Mouse (Mus musculus) right cerebral cortex, postnatal 25 days (tissue): ENCODE measurements around the gene Lingo2.

Experiments used
- DNase-seq: peaks from one replicate; pipeline ENCODE4 v3.0.0; 2022

Lingo2 gene

GRCm38 (mm10) chr4:36951150-36951954 is at the start of gene Lingo2:
Gene Lingo2 (minus strand): TSS chr4:36951747.
- peak; percentile 71 for DNase-seq

- DNase-seq, result no peak
Measured at GRCm38 (mm10) chr4:36973358-36973757, 21.8 kb upstream of the Lingo2 start.

DNA sequence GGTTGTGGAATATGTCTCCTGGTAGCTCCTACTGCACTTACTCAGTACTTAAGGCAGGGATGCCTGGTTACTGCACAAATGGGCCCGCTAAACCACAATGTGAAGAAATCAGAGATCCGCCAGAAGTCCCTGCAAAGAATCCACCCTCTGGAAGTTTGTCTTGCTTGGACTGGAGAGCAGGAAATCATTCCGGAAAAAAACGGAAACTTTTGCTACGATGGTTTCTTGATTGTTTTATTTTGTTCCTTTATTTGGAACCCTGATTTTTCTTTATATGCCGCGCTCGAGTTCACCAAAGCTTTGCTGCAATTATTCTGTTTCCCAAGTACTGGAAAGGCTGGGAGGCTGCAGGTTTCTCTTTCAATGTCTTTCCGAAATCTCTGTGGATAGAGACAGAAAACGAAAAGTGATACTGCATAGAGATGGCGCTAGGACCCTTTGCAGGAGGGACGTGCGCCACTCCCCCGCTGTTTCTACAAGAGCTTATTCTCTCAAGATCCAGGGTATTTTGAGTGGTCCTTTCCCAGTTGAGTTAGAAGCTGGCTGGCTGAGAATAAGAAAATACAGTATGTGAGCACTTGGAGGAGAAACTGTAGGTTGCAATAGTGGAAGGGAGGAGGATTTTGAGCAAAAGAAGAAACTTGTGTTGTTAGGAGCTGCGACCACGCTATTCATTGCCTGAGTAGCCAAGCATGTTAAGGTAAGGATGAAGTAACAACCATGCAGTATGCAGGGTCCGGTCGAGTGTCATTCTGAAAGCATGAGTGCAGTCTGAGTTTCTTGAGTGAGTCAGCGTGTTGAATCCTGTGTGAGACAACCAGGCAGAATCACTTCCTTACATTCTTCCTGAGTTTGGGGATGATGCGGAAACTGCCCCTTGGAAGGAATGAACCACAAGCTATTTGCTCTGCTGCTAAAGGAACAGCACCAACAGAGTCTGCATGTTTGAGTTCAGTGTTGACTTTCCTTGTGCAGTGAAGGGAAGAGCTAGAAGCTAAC is 1.2 kb upstream of the Lingo2 start:
- peak; percentile 29 for DNase-seq

DNA sequence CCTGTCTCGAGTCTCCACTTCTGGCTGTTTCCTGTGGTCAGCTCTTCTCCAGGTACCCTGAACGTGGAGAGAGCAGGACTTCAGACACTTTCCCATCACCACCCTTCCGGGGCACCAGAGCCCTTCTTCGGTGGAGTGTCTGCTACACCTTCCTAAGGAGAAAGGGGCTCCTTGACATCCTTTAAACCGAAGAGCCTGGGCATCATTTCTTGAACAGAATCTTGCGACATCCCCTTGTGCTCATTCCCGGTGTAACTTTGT is 338 bp upstream of the Lingo2 start:
- DNase-seq, result no peak

DNA sequence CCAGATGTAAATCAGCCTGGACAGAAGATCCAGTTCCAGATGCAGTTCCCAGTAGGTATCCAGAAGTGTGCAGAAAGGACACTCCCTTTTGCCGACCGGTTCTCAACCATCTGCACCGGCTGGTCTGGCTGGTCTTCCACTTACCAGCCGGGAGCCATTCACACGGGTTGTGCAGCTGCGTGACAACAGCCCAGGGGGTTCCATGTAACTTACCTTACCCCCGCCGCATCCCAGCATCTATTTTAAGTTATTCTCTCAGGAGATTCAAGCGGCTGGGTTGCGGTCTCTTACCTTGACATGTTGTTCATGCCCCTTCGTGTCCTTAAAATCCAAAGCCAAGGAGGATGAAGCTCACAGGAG is 777 bp downstream of the Lingo2 start:
- DNase-seq, result peak; percentile 43

DNA sequence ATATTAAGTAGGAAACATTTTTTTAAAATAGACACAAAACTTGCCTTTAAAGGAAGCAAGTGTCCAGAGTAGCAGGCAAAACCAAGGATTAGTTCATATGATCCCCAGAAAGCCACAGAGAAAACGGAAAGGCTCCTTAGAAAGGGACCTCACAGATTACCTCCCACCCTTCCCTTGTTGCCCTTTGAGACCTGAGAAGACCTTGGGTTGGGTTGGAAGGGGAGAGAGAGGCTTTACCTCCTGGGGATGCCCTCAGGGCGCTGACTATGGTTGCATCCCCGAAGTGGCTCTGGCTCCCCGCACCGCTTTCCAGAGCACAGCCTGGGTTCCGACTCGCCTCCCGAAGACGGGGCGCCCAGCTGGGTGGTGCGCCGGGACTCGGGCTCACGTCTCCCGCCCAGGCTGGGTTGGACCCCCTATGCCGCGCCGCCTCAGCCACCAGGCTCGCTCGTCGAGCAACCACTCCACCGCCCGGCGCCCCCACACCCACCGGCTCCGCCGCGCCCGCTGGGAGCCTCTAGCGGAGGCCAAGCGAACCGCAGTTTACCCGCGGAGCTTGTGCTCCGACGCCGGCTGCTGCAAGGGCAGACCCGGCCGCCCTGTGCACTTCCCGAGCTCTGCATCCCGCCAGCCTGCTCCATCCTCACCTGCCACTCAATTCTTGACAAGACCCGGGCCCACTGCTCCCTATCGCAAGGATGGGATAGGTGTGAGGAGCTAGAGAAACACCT is 1.4 kb downstream of the Lingo2 start:
- DNase-seq, result peak; percentile 86

GRCm38 (mm10) chr4:36890810-36891209 is 60.7 kb downstream of the Lingo2 start:
- DNase-seq, result no peak

DNA sequence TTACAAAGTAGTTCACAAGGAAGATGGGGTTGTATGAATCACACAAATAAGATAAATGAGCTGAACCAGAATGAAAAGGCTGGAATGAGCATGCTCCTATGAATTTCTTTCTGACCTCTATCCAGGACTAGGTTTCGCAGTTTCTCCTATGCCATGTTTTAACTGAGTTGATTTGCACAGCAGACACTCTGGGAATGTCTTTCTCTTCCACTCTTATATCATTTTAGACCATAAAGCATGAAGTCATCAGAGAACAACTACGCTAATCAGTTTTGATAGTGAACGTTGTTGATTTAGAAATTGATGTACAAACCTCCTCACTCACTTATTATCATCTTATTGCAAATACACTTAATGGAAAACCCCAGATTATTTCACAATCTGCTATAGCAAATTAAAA is 61.2 kb downstream of the Lingo2 start:
- no peak for DNase-seq

- DNase-seq, result no peak
Measured at GRCm38 (mm10) chr4:36874781-36875180, 76.8 kb downstream of the Lingo2 start.

GRCm38 (mm10) chr4:36824982-36825381 is 126.6 kb downstream of the Lingo2 start:
- DNase-seq, result no peak

DNA sequence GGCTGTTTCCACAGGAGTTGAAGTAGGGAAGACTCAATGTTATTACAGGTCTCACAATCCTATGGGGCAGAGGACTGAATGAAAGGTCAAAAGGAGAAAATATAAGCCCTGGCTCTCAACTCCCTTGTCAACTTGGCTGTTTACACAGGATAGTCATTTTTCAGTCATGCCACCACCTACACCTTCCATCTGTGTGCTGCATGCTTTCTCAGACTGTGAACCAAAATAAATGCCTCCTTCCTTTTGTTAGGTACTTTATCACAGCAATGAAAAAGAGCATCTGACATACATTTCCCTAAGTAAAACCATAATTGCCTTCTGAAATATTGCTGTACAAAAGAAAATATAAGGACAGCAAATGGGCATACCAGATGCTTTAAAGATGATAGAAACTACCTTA is 129.6 kb downstream of the Lingo2 start:
- peak; percentile 23 for DNase-seq

- no peak for DNase-seq
Measured at GRCm38 (mm10) chr4:36775088-36775487, 176.5 kb downstream of the Lingo2 start.

DNA sequence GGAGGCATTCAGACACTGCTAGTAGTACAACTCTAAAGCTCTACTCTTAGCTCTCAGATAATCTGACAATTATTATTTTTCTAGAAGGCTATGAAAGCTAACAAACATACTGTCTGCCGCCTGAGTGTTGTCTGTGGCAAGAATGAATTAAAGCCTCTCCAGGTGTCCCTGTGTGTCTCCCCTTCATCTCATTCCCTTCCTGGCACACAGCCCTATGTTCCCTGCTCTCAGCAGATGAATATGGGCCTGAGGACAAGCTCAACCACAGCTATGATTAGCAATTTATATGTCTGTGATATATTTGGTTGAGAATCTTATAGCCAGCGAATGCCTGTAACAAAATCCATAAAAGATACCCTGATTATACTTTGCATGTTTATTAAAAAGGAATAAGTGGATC is 220.9 kb downstream of the Lingo2 start:
- no peak for DNase-seq

DNA sequence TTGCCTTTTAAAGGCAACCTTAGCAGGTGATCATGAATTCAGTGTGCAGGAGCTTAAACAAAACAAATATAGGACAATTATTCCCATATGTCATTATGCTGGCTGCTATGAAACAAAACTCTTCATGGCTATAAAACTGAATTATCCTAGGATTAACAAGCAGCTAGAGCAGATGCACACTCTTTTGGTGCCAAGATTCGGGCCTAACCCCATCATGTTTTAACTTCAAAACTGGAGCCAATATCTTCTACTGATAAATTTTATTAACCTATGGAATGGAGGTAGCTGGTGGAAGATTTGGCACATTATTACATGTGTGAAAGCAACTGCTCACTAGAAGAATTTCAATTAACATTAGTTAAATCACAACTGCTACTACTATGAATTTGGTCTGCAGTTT is 235.1 kb downstream of the Lingo2 start:
- no peak for DNase-seq

DNA sequence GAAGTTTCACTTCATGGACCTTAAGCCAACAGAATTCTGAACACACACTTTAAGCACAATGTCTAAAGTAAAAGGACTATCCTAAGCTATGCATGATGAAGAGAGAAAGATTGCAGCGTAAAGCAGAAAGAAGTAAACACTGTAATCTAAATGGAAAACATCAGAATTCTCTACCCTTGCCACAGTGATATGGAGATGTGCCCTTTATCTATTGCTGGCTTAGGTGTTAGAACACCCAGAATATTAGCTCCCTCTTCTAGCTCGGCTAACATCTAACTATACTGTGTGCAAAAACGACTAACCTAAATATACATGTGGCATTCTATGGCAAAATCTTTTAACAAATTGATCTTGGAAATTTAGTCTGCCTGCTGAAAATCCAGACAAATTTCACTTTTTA is 252.7 kb downstream of the Lingo2 start:
- DNase-seq, result no peak

DNA sequence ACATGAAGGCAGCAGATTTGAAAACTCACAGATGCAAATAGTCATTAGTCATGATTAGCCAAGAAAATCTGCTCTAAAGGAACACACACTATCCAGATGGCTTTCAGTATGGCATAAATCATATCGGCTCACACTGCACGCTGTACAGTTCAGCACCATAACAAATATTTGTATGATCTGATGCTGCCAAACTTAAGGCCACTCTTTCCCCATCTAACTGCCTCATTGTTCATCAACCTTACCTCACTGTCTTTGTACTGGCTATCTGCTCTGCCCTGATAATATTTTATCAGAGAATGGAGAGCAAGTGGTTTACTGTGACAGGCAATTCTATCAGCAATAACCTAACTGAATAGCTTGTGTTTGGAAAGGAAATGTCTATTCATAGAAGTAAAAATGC is 254.7 kb downstream of the Lingo2 start:
- no peak for DNase-seq

DNA sequence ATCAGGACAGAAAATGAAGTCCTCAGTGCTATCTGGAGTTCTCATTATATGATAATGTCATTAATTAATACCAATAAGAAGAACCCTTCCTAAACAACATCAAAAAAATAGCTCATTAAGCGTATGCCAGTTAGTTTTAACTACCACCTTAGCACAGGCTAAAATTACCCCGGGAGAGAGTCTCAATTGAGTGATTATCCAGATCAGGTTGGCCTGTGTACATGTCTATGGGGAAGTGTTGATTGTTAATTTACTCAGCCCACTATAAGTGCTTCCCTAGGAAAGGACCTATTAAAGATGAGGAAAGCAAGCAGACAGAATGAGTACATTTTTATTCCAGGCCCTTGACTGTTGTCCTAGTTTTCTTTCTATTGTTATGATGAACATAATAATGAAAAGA is 291.6 kb downstream of the Lingo2 start:
- no peak for DNase-seq

DNA sequence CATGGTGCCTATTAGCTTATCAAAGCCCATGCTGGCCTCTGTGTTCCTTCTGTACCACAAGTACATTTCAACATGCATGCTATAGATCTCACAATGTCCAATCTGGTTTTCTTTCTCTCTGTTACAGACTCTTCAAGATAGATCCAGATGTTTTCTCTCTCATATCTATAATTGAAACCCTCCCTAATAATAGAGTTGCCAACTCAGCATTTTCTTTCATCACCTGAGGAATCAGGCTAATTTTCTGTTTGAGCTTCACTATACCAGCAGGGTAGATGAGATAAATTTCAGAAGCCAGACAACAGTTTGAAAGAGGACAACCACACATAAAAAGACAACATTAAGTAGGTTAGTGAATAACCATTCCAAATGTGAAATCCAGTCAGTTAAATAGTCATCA is 303.8 kb downstream of the Lingo2 start:
- no peak for DNase-seq

DNA sequence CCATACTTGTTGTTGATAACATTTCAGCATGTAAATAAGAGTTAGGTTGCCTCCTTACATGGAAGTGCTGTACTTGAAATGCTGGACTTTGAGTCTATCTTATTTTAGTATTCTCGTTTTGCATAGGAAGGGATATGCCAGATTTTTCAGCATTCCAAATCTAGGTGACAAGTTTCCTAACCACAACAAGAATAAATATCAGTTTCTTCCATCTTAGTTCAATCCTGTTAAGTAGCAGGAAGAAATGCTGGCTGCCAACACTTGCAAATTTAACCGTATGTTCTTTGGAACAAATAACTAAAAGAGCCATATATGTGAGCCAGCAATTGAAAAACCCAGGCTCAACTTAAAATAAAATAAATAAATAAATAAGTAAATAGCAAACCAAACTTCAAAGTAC is 315.9 kb downstream of the Lingo2 start:
- DNase-seq, result no peak

- no peak for DNase-seq
Measured at GRCm38 (mm10) chr4:36576801-36577200, 374.7 kb downstream of the Lingo2 start.

- no peak for DNase-seq
Measured at GRCm38 (mm10) chr4:36576256-36576655, 375.3 kb downstream of the Lingo2 start.

GRCm38 (mm10) chr4:36566544-36566943 is 385.0 kb downstream of the Lingo2 start:
- no peak for DNase-seq

DNA sequence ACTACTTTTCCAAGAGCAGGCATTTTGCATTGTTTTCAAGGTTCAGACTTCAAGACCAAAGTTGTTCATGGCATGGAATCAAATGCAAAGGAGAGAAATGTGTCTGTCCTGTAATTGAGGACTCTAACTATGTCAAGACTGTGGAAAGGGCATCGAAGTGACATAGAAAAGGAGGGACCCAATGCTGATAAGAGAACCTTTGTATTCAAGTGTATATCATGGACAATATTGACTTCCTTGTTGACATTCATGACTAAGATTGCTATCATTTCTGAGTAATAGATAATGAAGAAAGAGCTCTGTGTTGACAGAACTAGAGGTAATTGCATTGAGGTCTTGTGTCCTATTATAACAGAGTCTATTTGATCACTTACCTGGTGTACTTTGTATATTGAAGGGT is 390.6 kb downstream of the Lingo2 start:
- no peak for DNase-seq
